Mouse (Mus musculus) heart, postnatal 25 days (tissue): ENCODE results near the gene Ythdf2. TPM values are rescaled to one million over a fixed set of nuclear protein-coding genes. Genes with fewer than 3 reads are reported as not detected.

Experiments used
- DNase-seq: peaks from one replicate; pipeline ENCODE4 v3.0.0; 2022; ENCODE audit warnings: low spot score
- intact Hi-C: fragments of 180-260 bp; cut with DNase I; formaldehyde crosslinking; loops from one replicate; pipeline ENCODE4 v1.15.1; 2025
- total RNA-seq, 2 experiments: library from RNA; stranded (reverse); gene quantifications; 2 replicates each; pipeline ENCODE4 v1.2.3; 2021

The Ythdf2 gene
- total RNA-seq, 2 experiments from 2014 or later: 26.1 to 27.9 TPM

DNA sequence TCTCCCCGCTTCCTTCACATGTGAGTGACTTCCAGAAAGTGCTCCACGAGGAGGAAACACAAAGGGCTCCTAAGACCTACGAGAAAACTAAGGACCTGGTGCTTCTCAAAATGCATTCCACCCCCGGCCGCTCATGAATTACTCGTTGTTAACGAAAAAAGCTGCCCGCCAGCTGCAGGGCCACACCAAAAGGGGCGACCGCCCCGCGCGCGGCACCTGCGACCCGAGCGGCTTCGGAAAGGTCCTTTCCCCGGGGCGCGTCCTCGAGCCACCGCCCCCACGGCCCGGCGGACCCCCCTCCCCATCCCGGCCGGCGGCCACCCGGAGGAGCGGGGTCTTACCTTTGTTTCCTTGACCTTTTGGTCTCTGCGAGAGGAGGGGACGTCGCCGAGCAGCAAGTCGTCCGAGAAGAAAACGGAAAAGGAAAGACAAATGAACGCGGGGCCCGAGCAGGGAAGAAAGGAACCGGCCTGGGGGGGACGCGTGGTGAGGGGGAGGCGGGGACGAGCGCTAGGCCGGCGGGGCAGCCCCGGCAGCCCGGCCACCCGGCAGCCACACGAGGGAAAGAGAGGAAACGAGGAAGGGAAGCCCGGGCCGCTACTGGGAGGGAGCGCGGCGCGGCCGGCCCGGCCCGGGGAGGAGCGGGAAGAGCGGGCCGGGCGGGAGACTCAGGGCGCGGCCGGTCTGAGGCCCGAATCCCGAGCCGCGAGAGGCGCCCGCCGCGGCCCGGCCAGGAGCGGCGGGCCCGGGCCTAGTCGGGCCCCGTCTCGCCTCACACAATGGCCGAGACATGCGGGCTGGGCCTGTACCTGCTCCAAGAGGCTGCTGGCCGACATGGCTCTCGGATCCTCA lies 786 bp downstream of the Ythdf2 start:
- intact Hi-C loops: loop anchor here (5.0 kb wide), 1 partner anchor 136 kb away; no protein-coding TSS in a partner anchor
- no peak for DNase-seq

DNA sequence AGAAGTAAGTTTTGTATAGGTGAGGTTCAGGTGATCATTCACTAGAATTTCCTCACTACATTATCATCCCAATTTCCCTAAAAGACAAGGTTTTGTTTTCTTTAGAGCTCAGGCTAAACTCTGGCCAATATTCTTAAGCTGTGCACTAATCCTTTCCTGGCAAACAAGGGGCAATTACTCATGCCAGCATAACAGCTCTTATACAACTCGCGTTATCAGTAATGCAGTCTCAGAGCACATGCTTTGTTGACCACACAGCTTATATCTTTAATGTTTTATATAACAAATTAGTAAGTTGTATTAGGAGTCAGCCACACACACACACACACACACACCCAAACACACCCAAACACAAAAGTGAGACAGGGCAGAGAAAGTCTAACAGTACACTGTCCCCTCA lies 1.8 kb downstream of the Ythdf2 start:
- intact Hi-C loops: loop anchor here (5.0 kb wide), 1 partner anchor 137 kb away; no protein-coding TSS in a partner anchor
- no peak for DNase-seq

DNA sequence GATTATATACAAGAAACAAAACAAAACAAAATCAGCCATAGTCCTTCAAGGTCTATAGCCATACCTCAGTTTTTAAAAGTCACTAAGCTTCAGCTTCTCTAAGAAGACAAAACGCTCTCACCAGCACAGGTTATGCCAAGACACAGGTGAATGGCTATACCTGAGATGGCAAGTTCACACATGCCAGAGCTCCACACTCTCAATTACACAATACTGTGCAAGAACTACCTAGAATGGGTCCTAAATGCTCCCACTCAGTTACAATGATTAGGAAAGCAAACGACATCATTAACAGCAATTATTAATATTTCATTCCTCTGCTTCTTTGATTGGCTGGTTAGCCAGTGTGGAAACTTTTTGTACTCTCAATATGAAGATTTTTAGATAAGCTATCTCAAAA lies 2.8 kb downstream of the Ythdf2 start:
- intact Hi-C loops: no loop called here
- no peak for DNase-seq

DNA sequence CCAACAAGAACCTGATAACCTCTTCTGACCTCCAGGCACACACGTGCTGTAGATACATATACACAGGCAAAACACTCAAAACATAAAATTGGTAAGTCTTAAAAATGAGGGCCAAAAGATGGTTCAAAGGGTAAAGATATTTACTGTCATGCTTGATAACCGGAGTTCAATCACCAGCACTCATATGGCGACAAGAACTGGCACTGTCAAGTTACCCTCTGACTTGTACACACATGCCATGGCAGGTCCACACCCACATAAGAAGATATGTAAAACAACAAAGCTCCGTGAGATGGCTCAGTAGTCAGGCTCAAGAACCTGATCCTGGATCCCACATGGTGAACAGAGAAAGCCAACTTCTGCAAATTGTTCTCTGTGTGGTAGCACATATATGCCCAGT lies 4.8 kb downstream of the Ythdf2 start:
- no peak for DNase-seq
- intact Hi-C loops: no loop called here

DNA sequence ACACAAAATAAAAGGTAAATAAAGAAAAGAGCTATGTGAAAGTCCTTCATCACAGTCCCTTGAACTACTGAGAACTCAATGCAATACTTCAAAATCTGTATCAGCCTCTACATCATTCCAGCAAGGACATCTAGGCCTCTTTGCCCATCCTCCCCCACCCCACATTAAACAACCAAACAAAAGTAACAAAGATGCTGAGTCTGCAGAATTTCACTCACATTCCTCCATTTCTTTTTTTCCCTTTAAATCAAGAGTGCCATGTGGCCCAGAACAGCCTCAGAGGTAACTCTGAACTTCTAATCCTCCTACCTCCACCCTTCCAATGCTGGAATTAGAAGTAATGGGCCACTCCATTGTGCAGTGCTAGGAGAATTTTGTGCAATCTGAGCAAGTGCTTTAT lies 13.3 kb downstream of the Ythdf2 start:
- intact Hi-C loops: no loop called here
- DNase-seq: no peak

DNA sequence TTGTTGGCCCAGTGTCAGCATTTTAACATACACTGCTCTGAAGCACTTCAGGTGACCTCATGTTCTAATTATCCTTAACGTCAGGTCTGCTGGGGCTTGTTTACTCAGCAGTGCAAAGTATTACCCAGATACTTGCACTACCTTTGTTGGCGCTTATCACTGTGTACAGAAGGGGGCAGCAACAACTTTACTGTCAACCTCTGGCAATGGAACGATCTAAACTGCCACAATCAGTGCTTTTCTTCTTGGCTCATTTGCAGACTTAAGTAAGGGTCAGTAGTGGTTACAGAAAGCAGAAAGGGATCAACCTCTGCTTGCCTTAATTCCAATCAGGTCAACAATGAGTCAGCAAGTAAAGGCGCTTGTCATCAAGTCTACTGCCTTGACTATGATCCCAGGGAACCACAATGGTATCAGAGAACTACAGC lies 13.8 kb downstream of the Ythdf2 start:
- no peak for DNase-seq

DNA sequence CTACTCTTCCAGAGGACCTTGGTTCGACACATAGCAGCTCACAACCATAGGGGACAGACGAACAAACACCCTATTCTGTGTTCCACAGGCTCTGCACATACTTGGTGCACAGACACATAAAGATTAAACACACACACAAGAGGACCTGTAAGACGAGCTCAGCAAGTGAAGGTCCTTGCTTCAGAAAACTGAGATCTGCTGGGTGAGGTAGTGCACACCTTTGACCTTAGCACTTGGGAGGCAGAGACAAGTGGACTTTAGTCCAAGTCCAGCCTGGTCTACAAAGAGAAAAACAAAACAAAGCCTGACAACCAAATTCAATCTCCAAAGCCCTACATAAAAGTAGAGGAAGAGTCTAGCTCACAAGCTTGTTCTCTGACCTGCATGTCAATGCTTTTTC lies 17.1 kb downstream of the Ythdf2 start:
- intact Hi-C loops: no loop called here
- no peak for DNase-seq

More for the DNA sequence above, 13.8 kb downstream of the Ythdf2 start:
- intact Hi-C loops: no loop called here

DNA sequence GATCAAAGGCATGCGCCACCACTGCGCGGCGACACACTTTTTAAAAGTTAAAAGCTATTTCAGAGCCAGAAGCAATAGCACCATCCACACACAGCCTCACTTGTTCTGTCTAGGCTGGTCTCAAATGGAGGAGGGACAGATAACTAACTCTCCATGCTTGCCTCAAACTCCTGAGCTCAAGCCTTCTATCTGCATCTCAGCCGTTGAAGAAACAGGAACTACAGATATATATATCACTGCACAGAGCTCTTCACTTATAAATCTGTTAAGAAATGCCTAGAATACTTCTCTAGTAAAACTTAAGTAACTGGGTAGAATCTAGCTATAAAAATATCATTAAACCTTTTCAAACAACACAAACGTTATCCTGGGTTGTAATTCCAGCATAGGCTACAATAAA lies 17.7 kb downstream of the Ythdf2 start:
- intact Hi-C loops: no loop called here

DNA sequence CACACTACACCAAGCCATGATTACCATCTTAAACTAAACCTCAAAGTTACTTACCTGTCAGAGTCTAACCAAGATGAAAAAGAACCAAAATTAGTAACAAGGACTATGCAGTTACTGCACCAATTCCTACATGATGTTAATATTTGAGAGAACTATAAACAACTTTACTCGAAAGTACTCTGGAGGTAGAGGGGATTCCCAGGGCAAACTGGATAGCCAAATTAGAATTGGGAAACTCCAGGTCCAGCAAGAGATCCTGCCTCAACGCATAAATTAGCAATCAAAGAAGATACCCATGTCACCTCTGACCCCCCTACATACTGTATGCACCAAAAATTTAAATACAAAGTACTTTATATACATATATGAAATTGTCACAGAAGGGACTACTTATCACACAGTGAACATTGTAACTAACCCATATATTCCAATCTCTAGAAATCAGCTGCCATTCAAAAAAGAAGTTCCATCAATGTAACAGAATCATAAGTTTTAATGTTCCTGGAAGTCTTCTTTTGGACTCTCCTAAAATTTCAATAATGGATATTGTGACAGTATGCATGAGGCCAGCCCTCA lies 24.2 kb downstream of the Ythdf2 start:
- no peak for DNase-seq
- intact Hi-C loops: no loop called here

More for the DNA sequence above, 17.7 kb downstream of the Ythdf2 start:
- DNase-seq: no peak

DNA sequence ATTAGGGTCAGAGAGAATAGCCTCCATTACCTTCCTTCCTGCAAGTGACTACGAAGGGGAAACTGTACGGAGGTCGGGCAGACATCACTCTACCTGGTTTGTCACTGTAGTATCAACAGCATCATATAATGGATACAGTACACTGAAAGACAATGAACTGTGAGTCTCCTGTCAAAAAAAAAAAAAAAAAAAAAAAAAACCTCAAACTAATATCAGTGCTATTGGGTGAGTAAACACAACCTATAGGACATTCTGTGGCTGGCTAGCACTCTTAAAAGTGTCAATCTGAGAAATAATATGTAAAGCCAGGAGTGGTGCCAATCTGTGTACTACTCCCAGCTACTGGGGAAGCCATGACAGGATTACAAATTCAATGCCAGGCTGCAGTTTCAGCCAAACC lies 28.9 kb downstream of the Ythdf2 start:
- no peak for DNase-seq
- intact Hi-C loops: loop anchor here (5.0 kb wide), 1 partner anchor 159 kb away; no protein-coding TSS in a partner anchor

DNA sequence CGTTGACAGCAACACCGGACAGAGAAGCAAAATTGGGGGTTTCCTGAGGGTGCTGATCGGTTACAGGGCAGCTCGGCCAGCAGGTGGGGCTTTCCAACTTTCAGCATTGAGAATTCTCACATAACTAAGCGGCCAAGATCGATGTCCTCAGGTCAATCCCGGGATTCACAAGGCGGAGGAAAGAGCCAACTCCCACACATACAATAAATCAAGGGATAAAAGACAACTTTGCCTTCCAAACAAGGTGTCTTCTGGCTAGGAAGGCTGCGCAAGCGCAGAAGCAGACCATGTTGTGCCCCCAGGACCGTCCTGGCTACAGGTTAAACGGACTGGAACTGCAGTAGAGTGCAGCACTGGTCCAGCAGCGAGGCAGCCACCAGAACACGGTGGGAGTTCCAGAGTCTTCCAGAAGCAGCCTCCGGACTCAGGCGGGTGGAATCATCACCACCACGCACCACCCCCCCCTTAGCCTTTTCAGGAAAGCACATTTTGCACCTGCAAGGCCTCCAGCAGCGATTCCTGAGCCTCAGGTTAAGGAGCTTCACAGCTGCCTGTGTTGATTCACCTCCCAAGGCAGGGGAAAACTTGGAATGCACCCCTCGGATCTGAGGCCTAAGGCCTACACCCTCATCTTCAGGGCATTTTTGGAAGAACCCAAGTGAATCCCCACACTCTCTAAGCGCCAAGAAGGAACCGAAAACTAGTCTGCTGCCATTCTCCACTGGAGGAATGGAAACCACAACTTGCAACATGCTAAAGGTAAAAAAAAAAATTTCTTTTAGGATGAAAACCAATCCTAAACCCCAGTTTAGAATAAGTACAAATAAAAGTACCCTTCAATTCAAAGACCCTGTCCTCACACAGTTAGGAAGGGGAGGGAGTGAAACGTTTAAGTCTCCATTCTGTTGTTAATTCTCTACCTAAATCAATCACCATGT lies 30.1 kb downstream of the Ythdf2 start:
- DNase-seq: no peak
- intact Hi-C loops: loop anchor here (5.0 kb wide), 1 partner anchor 160 kb away; no protein-coding TSS in a partner anchor

DNA sequence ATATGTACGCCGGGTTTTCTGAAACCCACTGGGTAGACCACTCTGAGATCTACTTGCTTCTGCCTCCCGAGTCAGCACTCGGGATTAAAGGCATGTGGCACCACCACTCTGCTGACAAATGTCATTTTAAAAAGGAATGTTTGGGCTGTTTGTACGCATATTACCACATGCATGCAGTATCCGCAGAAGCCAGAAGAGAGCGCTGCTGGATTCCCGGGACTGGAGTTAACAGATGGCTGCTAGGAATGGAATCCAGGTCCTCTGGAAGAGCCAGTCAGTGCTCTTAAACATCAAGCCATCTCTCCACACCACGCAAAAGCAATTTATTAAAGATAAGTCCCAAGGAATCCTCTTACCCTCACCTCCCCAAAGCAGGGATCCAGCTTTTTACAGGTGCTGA lies 31.4 kb downstream of the Ythdf2 start:
- intact Hi-C loops: loop anchor here (5.0 kb wide), 1 partner anchor 162 kb away; no protein-coding TSS in a partner anchor
- DNase-seq: no peak

DNA sequence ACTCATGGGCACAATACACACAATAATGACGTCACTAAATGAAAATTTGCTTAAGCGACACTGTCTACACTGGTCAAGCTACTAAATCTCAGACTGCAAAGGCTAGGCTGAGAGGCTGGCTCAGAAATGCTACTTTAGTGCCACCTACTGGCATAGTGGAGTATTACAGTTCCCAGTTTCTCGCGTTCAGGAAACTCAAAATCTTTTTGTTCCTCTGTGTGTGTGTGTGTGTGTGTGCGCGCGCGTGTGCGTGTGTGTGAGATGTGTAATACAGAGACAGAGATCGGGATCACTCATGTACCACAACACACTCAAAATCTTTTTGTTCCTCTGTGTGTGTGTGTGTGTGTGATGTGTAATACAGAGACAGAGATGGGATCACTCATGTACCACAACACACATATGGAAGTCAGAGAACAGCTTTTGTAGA lies 33.5 kb downstream of the Ythdf2 start:
- DNase-seq: no peak
- intact Hi-C loops: loop anchor here (2.0 to 5.0 kb wide), 2 partner anchors 90 to 206 kb away; no protein-coding TSS in a partner anchor

DNA sequence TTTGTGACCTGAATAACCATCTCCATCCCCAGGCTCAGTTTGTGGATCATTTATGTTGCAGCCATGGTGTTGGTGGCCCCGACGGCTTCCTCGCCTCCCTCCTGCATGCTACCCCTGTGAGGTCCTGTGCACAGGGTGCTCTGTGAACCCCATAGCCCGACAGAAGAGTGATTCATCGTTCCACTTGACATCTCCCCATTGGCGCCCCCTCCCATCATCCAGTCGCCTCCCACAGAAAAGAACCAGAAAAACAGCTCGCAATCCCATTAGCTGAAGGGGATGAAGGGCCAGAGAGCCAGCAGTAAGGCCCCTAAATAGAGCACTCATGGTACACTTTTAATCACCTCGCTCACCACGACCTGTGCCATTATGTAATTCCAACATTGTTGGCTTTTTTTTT lies 35.6 kb downstream of the Ythdf2 start:
- intact Hi-C loops: loop anchor here (5.0 kb wide), 1 partner anchor 204 kb away; no protein-coding TSS in a partner anchor
- DNase-seq: no peak

DNA sequence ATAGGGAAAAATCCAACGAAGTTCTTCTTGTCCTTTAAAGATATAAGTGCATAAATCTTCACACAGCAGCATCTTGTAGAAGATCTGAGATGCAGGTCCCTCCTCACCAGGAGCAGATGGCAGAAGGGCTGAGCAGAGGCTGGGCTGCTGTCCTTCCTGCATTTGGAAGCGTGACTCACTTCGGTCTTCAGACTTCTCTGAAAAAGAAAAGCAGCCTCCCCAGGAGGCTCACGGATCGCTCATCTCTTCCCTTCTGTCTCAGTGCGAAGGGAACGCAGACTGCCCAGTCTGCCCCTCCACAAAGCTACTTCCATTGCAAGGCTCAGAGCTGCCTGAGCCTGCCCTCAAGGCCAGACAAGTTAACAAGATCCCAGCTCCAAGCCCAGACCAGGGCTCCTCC lies 41.2 kb downstream of the Ythdf2 start:
- no peak for DNase-seq
- intact Hi-C loops: no loop called here

DNA sequence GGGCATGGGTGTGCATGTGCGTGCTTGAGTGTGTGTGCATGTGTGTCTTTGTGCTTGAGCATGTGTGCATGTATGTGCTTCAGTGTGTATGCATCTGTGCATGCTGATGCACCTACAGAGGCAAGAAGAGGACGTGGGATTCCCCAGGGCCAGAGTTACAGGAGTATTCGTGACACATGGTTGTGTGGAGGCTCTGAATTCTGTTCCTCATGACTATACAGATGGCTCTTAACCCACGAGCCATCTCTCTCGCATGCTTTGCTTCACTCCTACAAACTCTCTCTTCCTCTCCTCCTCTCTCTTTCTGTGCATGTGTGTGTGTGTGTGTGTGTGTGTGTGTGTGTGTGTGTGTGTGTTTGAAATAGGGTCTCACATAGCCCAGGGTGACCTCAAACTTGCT lies 42.3 kb downstream of the Ythdf2 start:
- intact Hi-C loops: no loop called here
- no peak for DNase-seq

DNA sequence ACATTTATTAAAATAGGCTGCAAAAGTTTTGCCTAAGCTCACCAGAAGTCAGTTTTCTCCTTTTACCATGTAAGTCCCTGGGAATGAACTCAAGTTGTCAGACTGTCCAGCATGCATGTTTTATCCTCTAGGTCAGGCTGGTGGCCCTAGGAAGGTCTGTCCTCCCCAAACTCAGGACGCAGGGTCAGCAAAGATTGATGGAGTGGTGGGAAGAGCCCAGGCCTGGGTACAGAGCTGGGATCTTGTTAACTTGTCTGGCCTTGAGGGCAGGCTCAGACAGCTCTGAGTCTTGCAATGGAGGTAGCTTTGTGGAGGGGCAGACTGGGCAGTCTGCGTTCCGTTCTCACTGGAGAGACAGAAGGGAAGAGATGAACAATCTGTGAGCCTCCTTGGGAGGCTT lies 42.8 kb downstream of the Ythdf2 start:
- intact Hi-C loops: no loop called here
- DNase-seq: no peak

DNA sequence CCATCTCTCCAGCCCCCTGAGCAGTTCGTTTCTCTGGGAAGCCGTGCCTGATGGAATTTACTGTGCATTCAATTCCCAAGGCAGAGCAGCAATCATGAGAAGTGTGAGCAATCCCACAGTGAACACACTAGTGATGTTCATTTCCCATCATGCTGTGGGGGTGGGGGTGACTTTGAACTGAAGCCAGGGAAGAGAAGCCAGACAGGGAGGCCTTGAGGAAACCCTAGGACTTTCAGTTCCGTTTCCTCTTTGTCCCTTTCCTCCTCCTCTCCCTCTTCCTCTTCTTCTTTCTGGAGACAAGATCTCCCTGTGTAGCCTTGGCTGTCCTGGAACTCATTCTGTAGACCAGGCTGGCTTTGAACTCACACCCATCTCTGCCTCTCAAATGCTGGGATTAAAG lies 44.7 kb downstream of the Ythdf2 start:
- intact Hi-C loops: no loop called here
- no peak for DNase-seq

DNA sequence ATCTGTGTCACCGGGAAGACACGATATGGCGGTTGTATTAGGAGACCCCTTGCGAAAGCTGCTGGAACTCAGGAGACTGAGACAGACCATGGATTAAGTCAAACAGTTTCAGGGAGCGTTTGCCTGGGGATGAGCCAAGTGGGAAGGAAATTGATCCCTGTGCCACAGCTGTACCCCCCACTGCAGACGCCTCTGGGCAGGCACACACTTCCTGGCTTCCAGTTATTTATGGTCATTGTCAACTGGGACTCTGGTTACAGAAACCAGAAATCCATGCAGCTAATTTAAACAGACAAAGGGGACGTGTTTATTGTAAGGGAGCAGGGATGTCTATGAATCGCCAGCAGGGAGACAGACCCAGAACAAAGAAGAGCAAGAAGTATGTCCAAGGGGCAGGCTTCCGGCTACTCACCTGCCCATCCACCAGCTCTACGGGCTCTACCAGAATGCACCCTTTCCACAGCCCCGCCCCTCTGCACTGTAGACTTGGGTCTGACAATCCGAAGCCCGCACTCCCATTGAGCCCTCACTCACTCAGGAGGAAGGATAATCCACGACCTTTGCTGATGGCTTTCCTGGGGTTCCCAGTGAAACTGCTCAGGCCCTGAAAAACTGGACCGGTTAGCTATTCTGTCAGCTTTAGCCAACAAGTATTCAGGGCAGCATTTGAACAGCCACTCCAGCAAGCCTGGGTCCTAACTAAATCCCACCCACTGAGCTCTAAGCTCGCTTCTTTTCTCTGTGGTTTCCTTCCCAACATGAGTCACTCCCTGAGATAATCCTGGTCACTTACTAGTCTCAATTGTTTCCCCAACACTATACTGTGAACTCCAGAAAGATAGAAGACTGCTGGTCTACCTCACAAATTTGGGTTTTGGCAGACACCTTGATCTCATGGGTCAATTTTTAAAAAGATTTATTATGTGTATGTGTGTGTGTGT lies 45.5 kb downstream of the Ythdf2 start:
- no peak for DNase-seq

More for the DNA sequence above, 45.5 kb downstream of the Ythdf2 start:
- intact Hi-C loops: no loop called here
